Comparison of ENCODE assay signal across 20 mouse cellular contexts in genomic region chr9:63662759-63663158, GRCm38 (mm10).
DNase-seq lines count a peak whose midpoint lies in the region; ATAC-seq and TF ChIP-seq lines count a peak whose summit lies in the region.
"Had no signal": no experiment of that assay in that cellular context is flagged by ENCODE, and none has a peak within 500 bp of the region (broad histone marks: within the 10 kb centered on the region; RNA-seq: fewer than 3 reads in every experiment).

No protein-coding gene starts in this region.

- 77% methylated on average over 7 of the region's 7 CpGs for WGBS in limb, embryonic 12.5 days
- WGBS in limb, embryonic 10.5 days, result 85% methylated on average over 7 of the region's 7 CpGs
- WGBS in kidney, embryonic 14.5 days, result 36% methylated on average over 7 of the region's 7 CpGs

- H3K9me3 ChIP-seq in limb, embryonic 12.5 days, result no peaks in the 10 kb centered on the region
- no peaks in the 10 kb centered on the region for H3K9me3 ChIP-seq in limb, embryonic 10.5 days (replicated peaks)
- H3K9me3 ChIP-seq in kidney, embryonic 14.5 days (ENCODE audit: control insufficient read depth, low read length), result no peaks in the 10 kb centered on the region
- H3K9me3 ChIP-seq: forebrain, embryonic 13.5 days; G1E; heart, embryonic 12.5 days; midbrain, embryonic 10.5 days; neural tube, embryonic 13.5 days had no signal

- no peak overlapping the region for H3K4me2 ChIP-seq in limb, embryonic 12.5 days
- no peak overlapping the region for H3K4me2 ChIP-seq in kidney, embryonic 14.5 days (replicated peaks; ENCODE audit: low read depth, low read length)
- peak overlapping the region; percentile 55 for H3K4me2 ChIP-seq in myocyte (ENCODE audit: low read depth)
- H3K4me2 ChIP-seq: forebrain, embryonic 13.5 days; heart, embryonic 12.5 days; neural tube, embryonic 13.5 days had no signal

- peak; percentile 26 for DNase-seq in adrenal gland, postnatal 14 days
- DNase-seq in adrenal gland, postnatal 10 days, result no peak
- DNase-seq in limb, embryonic 10.5 days (ENCODE audit: low spot score), result no peak
- DNase-seq in layer of hippocampus, adult 18-20 months (ENCODE audit: low spot score in 2 of 2), result no peak
- DNase-seq in neural tube, embryonic 10.5 days (ENCODE audit: extremely low spot score, low spot score), result no peak
- DNase-seq: cerebellum, postnatal 14 days; heart, postnatal 36 days; right cerebral cortex, adult 18-20 months; thymus, adult 18-20 months had no signal

- no peak overlapping the region for H3K9ac ChIP-seq in limb, embryonic 12.5 days (replicated peaks)
- H3K9ac ChIP-seq in kidney, embryonic 14.5 days (ENCODE audit: low read depth, low read length), result no peak overlapping the region
- H3K9ac ChIP-seq: forebrain, embryonic 13.5 days; heart, embryonic 12.5 days; neural tube, embryonic 13.5 days had no signal

- no peaks in the 10 kb centered on the region for H3K27me3 ChIP-seq in limb, embryonic 12.5 days
- no peaks in the 10 kb centered on the region for H3K27me3 ChIP-seq in limb, embryonic 10.5 days (ENCODE audit: low read depth, poor library complexity, severe bottlenecking)
- H3K27me3 ChIP-seq in kidney, embryonic 14.5 days (ENCODE audit: control insufficient read depth, insufficient read depth, low read length), result no peaks in the 10 kb centered on the region
- no peaks in the 10 kb centered on the region for H3K27me3 ChIP-seq in myocyte (ENCODE audit: control insufficient read depth, insufficient read depth, insufficient read length)
- H3K27me3 ChIP-seq: forebrain, embryonic 13.5 days; heart, embryonic 12.5 days; neural tube, embryonic 13.5 days had no signal

- H3K4me1 ChIP-seq in limb, embryonic 12.5 days (replicated peaks), result peaks cover 69% of the 10 kb centered on the region
- peaks cover 50% of the 10 kb centered on the region for H3K4me1 ChIP-seq in limb, embryonic 10.5 days
- peaks cover 59% of the 10 kb centered on the region for H3K4me1 ChIP-seq in kidney, embryonic 14.5 days (ENCODE audit: control insufficient read depth, insufficient read depth, low read length)

- no peak overlapping the region for H3K4me3 ChIP-seq in limb, embryonic 12.5 days (replicated peaks)
- H3K4me3 ChIP-seq in limb, embryonic 10.5 days, result no peak overlapping the region
- no peak overlapping the region for H3K4me3 ChIP-seq in kidney, embryonic 14.5 days (ENCODE audit: low read length)
- H3K4me3 ChIP-seq in myocyte, result no peak overlapping the region
- H3K4me3 ChIP-seq: forebrain, embryonic 13.5 days; heart, embryonic 12.5 days; left cerebral cortex, adult 2 months; midbrain, embryonic 10.5 days; neural tube, embryonic 13.5 days had no signal

- no peak for ATAC-seq in limb, embryonic 12.5 days (ENCODE audit: insufficient number of reproducible peaks, insufficient read depth, low FRiP score, low TSS enrichment, low read depth)
- no peak for ATAC-seq in kidney, embryonic 14.5 days (ENCODE audit: low FRiP score, low TSS enrichment)
- ATAC-seq: CD4-positive, CD25-positive, alpha-beta regulatory T cell, adult 4 months; forebrain, embryonic 13.5 days; hindbrain, embryonic 16.5 days had no signal

- no peak for TF ChIP-seq POLR2A in myocyte (IDR thresholded peaks at IDR 0.05; ENCODE audit: insufficient read length, low read depth)

- peaks cover 81% of the 10 kb centered on the region for H3K36me3 ChIP-seq in limb, embryonic 12.5 days
- H3K36me3 ChIP-seq in limb, embryonic 10.5 days, result peaks cover 99% of the 10 kb centered on the region
- H3K36me3 ChIP-seq in kidney, embryonic 14.5 days (ENCODE audit: control insufficient read depth, insufficient read depth, low read length), result peaks cover 19% of the 10 kb centered on the region
- H3K36me3 ChIP-seq in myocyte (ENCODE audit: control insufficient read depth, insufficient read depth), result no peaks in the 10 kb centered on the region

- no peaks in the 10 kb centered on the region for H3K79me2 ChIP-seq in myocyte (ENCODE audit: control insufficient read depth, insufficient read depth)

- H3ac ChIP-seq in myocyte (ENCODE audit: control insufficient read depth, insufficient read length), result no peak overlapping the region

- H3K27ac ChIP-seq in limb, embryonic 12.5 days, result 0 out of 2 replicates have a peak overlapping the region, but pooled peaks have one; percentile 7
- no peak overlapping the region for H3K27ac ChIP-seq in limb, embryonic 10.5 days
- peak overlapping the region; percentile 80 for H3K27ac ChIP-seq in kidney, embryonic 14.5 days (ENCODE audit: low read depth, low read length)
- H3K27ac ChIP-seq: forebrain, embryonic 13.5 days; left cerebral cortex, adult 2 months; midbrain, embryonic 10.5 days; neural tube, embryonic 13.5 days had no signal

TF ChIP-seq in myocyte, 11 proteins besides CTCF, POLR2A, EP300 and RAD21:
- TF ChIP-seq MAX (IDR thresholded peaks at IDR 0.05; ENCODE audit: low read depth) (no peak), USF1 (IDR thresholded peaks at IDR 0.05; ENCODE audit: low read depth) (peak; percentile 21), MYOD1 (IDR thresholded peaks at IDR 0.05; ENCODE audit: control insufficient read depth in 1 of 3, insufficient read length in 2 of 3, low read depth in 2 of 3) (peak in 2 of 3 experiments; percentile 46 to 62), REST (IDR thresholded peaks at IDR 0.05; ENCODE audit: insufficient read depth, insufficient read length) (no peak), POLR2AphosphoS2 (IDR thresholded peaks at IDR 0.05; ENCODE audit: insufficient read length, low read depth) (no peak), TCF3 (IDR thresholded peaks at IDR 0.05; ENCODE audit: insufficient read length, low read depth) (no peak), SRF (IDR thresholded peaks at IDR 0.05; ENCODE audit: control insufficient read depth, insufficient read length, low read depth) (no peak), MYOG (IDR thresholded peaks at IDR 0.05; ENCODE audit: control insufficient read depth in 1 of 3, insufficient read depth in 1 of 3, insufficient read length in 2 of 3, low read depth in 2 of 3) (peak in 2 of 3 experiments; percentile 13 to 83), E2F4 (IDR thresholded peaks at IDR 0.05; ENCODE audit: insufficient read depth) (no peak), TCF12 (IDR thresholded peaks at IDR 0.05; ENCODE audit: insufficient read depth, poor library complexity, severe bottlenecking) (no peak), CEBPB (IDR thresholded peaks at IDR 0.05; ENCODE audit: insufficient read depth, poor library complexity, severe bottlenecking) (no peak)
